Mouse (Mus musculus): ENCODE results near the gene Cnppd1. TPM values are rescaled to one million over a fixed set of nuclear protein-coding genes. Genes with fewer than 3 reads are reported as not detected.

Cnppd1 gene
- polyA plus RNA-seq, 1 experiment, result not detected

DNA sequence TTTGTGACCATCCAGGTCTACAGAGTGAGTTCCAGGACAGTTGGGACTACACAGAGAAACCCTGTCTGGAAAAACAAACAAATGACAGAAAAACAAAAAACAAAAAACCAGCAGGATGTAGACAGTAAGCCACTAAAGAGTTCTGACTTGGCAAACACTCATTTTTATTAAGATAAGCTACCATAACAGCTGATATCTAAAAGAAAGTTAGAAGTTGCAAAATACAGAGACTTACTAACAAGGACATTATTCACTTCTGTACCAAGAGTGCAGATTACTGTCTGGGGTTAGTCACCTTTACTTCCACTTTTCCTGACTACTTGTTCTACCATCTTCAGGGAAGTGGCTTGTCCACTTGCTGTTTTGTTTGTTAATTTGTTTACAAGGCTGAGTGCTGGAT is 16.5 kb upstream of the Cnppd1 start:
- H3K27ac ChIP-seq (ENCODE audit: insufficient read depth, low read depth, low read length), result no peak overlapping the region
- H3K4me3 ChIP-seq (ENCODE audit: insufficient read depth, low read depth, low read length), result no peak overlapping the region
- H3K4me1 ChIP-seq (ENCODE audit: control insufficient read depth, insufficient read depth, low read length), result no peaks in the 10 kb centered on the region
- TF ChIP-seq POLR2A (IDR thresholded peaks at IDR 0.05; ENCODE audit: insufficient read depth, low read depth, low read length) (no peak), CTCF (IDR thresholded peaks at IDR 0.05; ENCODE audit: insufficient read depth, low read depth, low read length) (no peak)

DNA sequence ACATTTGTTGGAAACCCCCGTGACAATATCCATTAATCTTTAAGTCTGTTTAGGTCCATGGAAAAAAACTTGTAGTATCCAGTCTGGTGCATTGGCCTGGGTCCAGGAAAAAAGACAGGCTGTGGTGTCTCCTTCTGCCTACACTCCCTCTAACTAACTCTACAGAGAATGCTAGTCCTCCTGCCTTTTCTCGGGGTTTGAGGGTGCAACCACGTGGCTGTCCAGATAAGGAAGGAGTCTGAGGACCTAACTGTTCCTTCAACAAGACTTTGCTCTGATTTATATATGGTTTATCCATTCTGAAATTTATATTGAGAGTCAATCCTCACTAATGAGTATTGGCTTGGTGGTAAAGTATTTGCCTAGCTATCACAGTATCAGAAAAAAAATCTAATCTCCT is 13.3 kb upstream of the Cnppd1 start:
- TF ChIP-seq POLR2A (IDR thresholded peaks at IDR 0.05; ENCODE audit: insufficient read depth, low read depth, low read length) (no peak), CTCF (IDR thresholded peaks at IDR 0.05; ENCODE audit: insufficient read depth, low read depth, low read length) (no peak)
- Histone ChIP-seq H3K4me3 (ENCODE audit: insufficient read depth, low read depth, low read length) (no peak overlapping the region), H3K27ac (ENCODE audit: insufficient read depth, low read depth, low read length) (no peak overlapping the region), H3K4me1 (ENCODE audit: control insufficient read depth, insufficient read depth, low read length) (no peaks in the 10 kb centered on the region)
- 72% methylated on average over 3 of the region's 3 CpGs for WGBS

DNA sequence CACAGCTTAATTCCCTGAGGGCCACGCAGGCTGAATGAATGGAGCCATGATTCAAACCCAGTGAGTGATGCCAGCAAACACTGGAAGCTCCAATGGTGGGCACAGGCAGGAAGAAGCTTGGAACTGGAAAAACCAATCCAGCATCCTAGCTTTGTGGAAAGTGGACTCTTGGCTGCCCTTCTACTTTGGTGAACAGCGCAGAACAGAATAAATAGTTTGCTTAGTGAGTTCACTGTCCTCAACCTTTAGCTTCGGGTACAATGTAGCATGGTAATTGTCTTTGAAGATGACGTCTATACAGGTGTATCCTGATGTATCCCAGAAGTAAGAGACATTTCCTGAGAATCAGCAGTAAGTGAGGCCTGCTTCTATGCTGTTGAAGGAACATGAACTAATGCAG is 6.2 kb upstream of the Cnppd1 start:
- TF ChIP-seq CTCF (IDR thresholded peaks at IDR 0.05; ENCODE audit: insufficient read depth, low read depth, low read length) (no peak), POLR2A (IDR thresholded peaks at IDR 0.05; ENCODE audit: insufficient read depth, low read depth, low read length) (no peak)
- WGBS, result 75% methylated on average over 4 of the region's 4 CpGs
- H3K4me3 ChIP-seq (ENCODE audit: insufficient read depth, low read depth, low read length), result no peak overlapping the region
- H3K27ac ChIP-seq (ENCODE audit: insufficient read depth, low read depth, low read length), result no peak overlapping the region
- peaks cover 19% of the 10 kb centered on the region for H3K4me1 ChIP-seq (ENCODE audit: control insufficient read depth, insufficient read depth, low read length)

DNA sequence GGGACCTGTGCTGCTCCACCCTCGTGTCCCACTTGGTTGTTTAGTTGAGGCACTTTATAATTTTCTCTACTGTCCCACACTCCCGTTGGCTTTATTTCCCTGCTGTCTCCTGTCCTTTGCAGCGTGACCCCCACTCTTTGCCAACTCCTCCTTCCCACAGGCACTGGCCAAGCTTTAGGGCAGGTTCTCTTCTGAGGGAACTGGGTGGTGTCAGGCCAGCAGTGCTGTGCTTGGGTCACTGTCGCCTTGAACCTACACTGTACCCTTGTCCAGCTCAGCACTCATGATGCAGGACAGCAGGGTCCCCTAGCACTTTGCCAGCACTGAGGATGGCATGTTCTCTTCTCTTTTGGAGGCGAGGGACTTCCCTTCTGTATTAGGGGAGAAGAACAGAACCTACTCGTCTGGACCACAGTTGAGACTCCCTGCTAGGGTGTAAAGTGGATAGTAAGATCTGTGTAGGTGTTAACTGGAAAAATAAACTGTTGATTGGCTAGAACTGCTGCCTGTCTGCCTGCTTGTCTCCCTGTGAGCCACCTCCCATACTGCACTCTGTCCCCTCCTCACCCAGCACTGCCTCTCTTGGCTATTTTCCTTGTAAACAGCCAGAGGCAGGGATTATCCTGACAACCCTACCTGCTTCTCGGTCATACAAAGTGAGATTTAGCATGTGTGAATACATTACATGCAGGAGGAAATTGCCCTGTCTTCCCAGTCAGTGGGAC is 5.1 kb upstream of the Cnppd1 start:
- no peak overlapping the region for H3K27ac ChIP-seq (ENCODE audit: insufficient read depth, low read depth, low read length)
- H3K4me3 ChIP-seq (ENCODE audit: insufficient read depth, low read depth, low read length), result no peak overlapping the region
- TF ChIP-seq CTCF (IDR thresholded peaks at IDR 0.05; ENCODE audit: insufficient read depth, low read depth, low read length) (no peak), POLR2A (IDR thresholded peaks at IDR 0.05; ENCODE audit: insufficient read depth, low read depth, low read length) (no peak)
- H3K4me1 ChIP-seq (ENCODE audit: control insufficient read depth, insufficient read depth, low read length), result peaks cover 19% of the 10 kb centered on the region
- 83% methylated on average over 7 of the region's 7 CpGs for WGBS

DNA sequence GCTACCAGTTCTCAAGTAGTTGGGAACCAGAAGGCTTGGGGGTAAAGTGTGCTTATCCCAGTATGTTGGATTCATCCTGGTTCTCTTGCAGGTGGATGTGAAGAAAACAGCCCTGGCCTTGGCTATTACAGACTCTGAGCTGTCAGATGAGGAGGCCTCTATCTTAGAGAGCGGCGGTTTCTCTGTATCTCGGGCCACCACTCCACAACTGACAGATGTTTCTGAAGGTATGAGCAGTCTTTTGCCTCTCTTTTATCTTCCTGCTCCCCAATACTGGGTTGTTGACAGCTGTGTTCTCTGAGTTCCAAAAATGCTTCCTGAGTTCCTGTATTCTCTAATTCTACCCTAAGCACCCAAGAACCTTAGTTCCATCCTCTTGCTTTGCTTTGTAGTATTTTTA is 3.1 kb upstream of the Cnppd1 start:
- TF ChIP-seq POLR2A (IDR thresholded peaks at IDR 0.05; ENCODE audit: insufficient read depth, low read depth, low read length) (no peak), CTCF (IDR thresholded peaks at IDR 0.05; ENCODE audit: insufficient read depth, low read depth, low read length) (no peak)
- no peak overlapping the region for H3K27ac ChIP-seq (ENCODE audit: insufficient read depth, low read depth, low read length)
- 96% methylated on average over 3 of the region's 3 CpGs for WGBS
- no peak overlapping the region for H3K4me3 ChIP-seq (ENCODE audit: insufficient read depth, low read depth, low read length)
- peaks cover 25% of the 10 kb centered on the region for H3K4me1 ChIP-seq (ENCODE audit: control insufficient read depth, insufficient read depth, low read length)

DNA sequence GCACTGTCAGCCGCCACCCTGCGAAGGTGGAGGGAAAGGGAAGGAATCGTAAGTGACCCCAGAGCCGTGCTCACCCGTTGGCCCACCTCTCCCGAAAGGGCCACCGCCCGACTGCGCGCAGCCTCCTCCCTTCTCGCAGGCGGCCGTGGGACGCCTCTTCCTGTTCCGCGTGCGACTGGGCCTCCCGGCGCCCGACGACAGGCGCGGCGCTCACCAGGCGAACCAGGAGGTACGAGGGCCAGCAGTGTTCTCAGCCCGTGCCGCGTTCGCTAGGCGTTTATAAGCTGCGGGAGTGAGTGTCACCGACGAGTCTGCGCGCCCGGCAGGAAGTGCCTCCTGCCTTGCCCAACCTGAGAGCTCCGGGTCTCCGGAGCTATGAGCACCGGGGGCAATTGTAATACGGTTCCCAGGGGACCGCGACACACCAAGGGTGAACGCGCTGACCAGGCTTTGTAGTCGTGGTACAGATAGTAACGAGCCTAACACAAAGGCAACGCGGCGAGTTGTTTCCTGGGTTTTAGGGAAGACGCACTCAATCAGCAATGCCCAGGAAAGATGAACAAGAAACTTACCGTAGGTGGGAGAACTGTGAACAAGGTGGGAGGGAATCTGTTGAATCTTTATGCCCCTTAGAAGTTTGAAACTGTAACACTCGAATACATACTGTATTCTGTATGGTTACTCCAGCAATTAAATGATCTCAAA is 873 bp downstream of the Cnppd1 start:
- Histone ChIP-seq H3K4me1 (ENCODE audit: control insufficient read depth, insufficient read depth, low read length) (peaks cover 19% of the 10 kb centered on the region), H3K4me3 (ENCODE audit: insufficient read depth, low read depth, low read length) (peak overlapping the region; percentile 98), H3K27ac (ENCODE audit: insufficient read depth, low read depth, low read length) (peak overlapping the region; percentile 88)
- TF ChIP-seq POLR2A (IDR thresholded peaks at IDR 0.05; ENCODE audit: insufficient read depth, low read depth, low read length) (no peak), CTCF (IDR thresholded peaks at IDR 0.05; ENCODE audit: insufficient read depth, low read depth, low read length) (no peak)
- under 1% methylated on average over 53 of the region's 53 CpGs for WGBS

DNA sequence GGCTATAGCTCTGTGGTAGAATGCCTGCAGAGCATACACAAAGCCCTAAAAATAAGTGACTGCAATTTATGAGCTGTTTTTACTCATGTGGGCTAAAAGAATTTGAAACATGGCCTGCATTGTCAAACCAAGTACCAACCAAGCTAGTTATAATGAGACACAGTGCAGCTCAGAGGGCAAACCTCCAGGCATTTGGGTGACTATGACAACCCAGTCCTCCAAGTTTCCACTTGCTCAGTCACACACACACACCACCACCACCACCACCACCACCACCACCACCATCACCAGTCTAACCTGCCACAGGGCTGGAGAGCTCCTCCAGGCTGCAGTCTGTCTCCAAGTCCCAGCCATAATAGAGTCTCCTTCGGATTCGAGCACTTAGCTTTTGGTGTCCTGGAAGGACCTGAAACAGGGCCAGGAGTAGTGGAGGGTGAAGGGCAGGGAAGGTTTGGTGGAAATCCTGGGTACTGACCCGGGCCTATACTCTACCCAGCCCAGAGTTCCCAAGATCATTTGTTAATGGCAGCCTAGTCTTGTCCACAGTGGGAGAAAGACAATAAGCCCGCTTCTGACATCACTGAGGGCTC is 1.8 kb downstream of the Cnppd1 start:
- TF ChIP-seq POLR2A (IDR thresholded peaks at IDR 0.05; ENCODE audit: insufficient read depth, low read depth, low read length), result no peak
- TF ChIP-seq CTCF (IDR thresholded peaks at IDR 0.05; ENCODE audit: insufficient read depth, low read depth, low read length), result no peak
- whole genome bisulfite sequencing, result 30% methylated on average over 4 of the region's 4 CpGs
- H3K4me1 ChIP-seq (ENCODE audit: control insufficient read depth, insufficient read depth, low read length), result peaks cover 15% of the 10 kb centered on the region
- H3K27ac ChIP-seq (ENCODE audit: insufficient read depth, low read depth, low read length), result peak overlapping the region; percentile 88; the same call in 1 of the 2 replicates
- peak overlapping the region; percentile 98 for H3K4me3 ChIP-seq (ENCODE audit: insufficient read depth, low read depth, low read length)

DNA sequence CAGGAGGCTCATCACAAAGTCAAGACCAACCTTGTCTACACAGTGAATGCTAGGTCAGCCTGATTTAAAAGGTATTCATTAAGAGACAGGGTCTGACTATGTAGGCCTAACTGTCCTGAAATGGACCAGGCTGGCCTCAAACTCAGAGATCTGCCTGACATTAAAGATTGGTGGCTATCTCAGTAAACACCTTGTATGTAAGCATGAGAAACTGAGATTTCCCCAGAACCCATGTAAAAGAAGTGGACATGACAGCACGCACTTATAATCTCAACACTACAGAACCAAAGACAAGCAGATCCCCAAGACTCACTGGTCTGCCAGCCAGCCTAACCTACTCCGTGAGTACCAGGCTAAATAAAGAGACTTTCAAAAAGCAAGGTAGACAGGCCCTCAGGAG is 4.1 kb downstream of the Cnppd1 start:
- Histone ChIP-seq H3K4me1 (ENCODE audit: control insufficient read depth, insufficient read depth, low read length) (peaks cover 9% of the 10 kb centered on the region), H3K4me3 (ENCODE audit: insufficient read depth, low read depth, low read length) (no peak overlapping the region), H3K27ac (ENCODE audit: insufficient read depth, low read depth, low read length) (no peak overlapping the region)
- TF ChIP-seq CTCF (IDR thresholded peaks at IDR 0.05; ENCODE audit: insufficient read depth, low read depth, low read length), result no peak
- TF ChIP-seq POLR2A (IDR thresholded peaks at IDR 0.05; ENCODE audit: insufficient read depth, low read depth, low read length), result no peak
- WGBS, result 97% methylated on average over 2 of the region's 2 CpGs

DNA sequence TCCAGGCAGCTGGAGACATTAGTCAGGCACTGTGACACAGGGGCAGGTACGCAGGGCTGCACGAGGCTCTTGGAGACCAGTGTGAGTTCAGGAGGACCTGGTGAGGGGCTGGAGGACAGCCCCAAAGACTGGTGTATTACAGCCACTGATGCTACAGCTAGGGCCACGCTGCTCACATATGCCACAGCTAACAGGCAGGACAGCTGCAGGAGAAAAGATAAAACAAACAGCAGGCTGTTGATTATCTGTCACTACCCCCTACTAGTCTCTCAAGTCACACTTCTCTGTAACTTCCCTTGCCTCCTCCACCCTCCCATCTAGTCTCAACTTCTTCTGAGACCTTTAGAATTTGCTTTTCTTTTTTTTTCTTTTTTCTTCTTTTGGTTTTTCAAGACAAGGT is 5.8 kb downstream of the Cnppd1 start:
- no peak for TF ChIP-seq CTCF (IDR thresholded peaks at IDR 0.05; ENCODE audit: insufficient read depth, low read depth, low read length)
- TF ChIP-seq POLR2A (IDR thresholded peaks at IDR 0.05; ENCODE audit: insufficient read depth, low read depth, low read length), result no peak
- WGBS, result 81% methylated on average over 3 of the region's 3 CpGs
- Histone ChIP-seq H3K4me3 (ENCODE audit: insufficient read depth, low read depth, low read length) (no peak overlapping the region), H3K4me1 (ENCODE audit: control insufficient read depth, insufficient read depth, low read length) (peaks cover 9% of the 10 kb centered on the region), H3K27ac (ENCODE audit: insufficient read depth, low read depth, low read length) (no peak overlapping the region)

Data from olfactory bulb, adult 2 months (tissue).